Mouse (Mus musculus): ENCODE measurements around the gene Slfn5.

The Slfn5 gene

GRCm38 (mm10) chr11:83013356-83013755, 62.2 kb downstream of the Slfn5 start:
- in situ Hi-C loops (cut with MboI): no loop called here

Measured in mature B cell (primary cell).